Mouse (Mus musculus) lung, adult 2 months (tissue): ENCODE results near the gene Echdc3.

Experiments used
- CTCF ChIP-seq: fragments of 200-500 bp; IDR thresholded peaks from 2 replicates; pipeline ENCODE4 v1.5.1; 2011; ENCODE audit warnings: mild to moderate bottlenecking, low read length, control low read depth; ENCODE audit not compliant: insufficient read depth
- POLR2A ChIP-seq: fragments of 200-500 bp; IDR thresholded peaks from 2 replicates; pipeline ENCODE4 v1.6.1; 2011; ENCODE audit warnings: low read depth, mild to moderate bottlenecking, control low read depth, low read length, borderline replicate concordance; ENCODE audit errors: extremely low read depth

GRCm38 (mm10) chr2:6178901-6179748 lies 33.7 kb downstream of the Echdc3 start:
- TF ChIP-seq CTCF, result no peak
- TF ChIP-seq POLR2A, result no peak
